Mouse (Mus musculus) ES-Bruce4 (cell line): ENCODE measurements around the gene Gabrr1.

Experiments used
- CTCF ChIP-seq: IDR thresholded peaks from one replicate; pipeline ENCODE4 v1.8.1; 2011; ENCODE audit warnings: low read depth, low read length
- EP300 ChIP-seq: IDR thresholded peaks from 2 replicates; pipeline ENCODE4 v1.6.1; 2011; ENCODE audit warnings: low read depth, low read length; ENCODE audit not compliant: insufficient read depth
- POLR2A ChIP-seq: IDR thresholded peaks from one replicate; pipeline ENCODE4 v1.8.1; 2011; ENCODE audit warnings: low read length; ENCODE audit not compliant: insufficient read depth

DNA sequence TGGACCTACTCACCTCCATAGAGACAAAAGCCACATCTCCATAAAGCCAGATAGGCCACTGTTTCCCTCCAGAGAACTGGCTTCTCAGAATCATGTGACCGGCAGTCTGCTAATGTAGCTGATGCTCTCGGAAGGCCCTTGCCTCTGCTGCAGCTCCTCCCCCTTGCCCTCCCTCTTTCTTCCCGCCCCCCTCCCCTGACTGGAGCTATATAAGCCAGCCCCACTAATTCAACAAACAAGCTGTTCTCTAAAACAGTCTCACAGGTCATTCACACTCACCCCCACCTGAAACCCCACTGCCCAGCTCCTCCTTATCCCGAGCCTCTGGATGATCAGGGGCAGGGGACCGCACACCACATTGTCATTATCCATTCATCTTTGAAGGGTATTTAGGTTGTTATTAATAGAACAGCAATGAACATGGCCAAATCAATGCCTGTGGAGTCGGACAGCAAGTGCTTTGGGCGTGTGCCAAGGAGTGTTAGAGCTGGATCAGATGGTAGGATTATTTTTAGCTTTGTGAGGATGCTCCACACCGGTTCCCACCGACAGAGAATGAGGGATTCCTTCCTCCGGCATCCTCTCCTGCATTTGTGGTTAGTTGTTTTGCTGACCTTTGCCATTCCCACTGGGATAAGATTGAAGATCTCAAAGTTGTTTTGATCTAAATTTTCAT, 6.8 kb upstream of the Gabrr1 start:
- TF ChIP-seq CTCF: no peak
- TF ChIP-seq POLR2A: no peak
- no peak for TF ChIP-seq EP300
